Mouse (Mus musculus) midbrain, embryonic 16.5 days (tissue): ENCODE measurements around the gene Cd5. TPM values are rescaled to one million over a fixed set of nuclear protein-coding genes. Genes with fewer than 3 reads are reported as not detected.

Experiments used
- ATAC-seq: fragments of 200-750 bp; cut with Nextera tagmentation; 2 replicates; pipeline ENCODE4 v1.8.0; 2017; ENCODE audit warnings: moderate TSS enrichment
- H3K27ac ChIP-seq: fragments of 300-500 bp; sonication (generic); 2 replicates; pipeline ENCODE4 v1.5.1; 2014; ENCODE audit warnings: mild to moderate bottlenecking, low read length, mixed read lengths
- H3K27me3 ChIP-seq: fragments of 300-500 bp; sonication (generic); 2 replicates; pipeline ENCODE4 v1.6.1; 2014; ENCODE audit warnings: low read depth, low read length, mixed read lengths; ENCODE audit not compliant: control insufficient read depth, insufficient read depth
- H3K36me3 ChIP-seq: fragments of 300-500 bp; sonication (generic); 2 replicates; pipeline ENCODE4 v1.6.1; 2014; ENCODE audit warnings: mild to moderate bottlenecking, low read length, moderate library complexity, mixed read lengths; ENCODE audit not compliant: control insufficient read depth, insufficient read depth
- H3K4me1 ChIP-seq: fragments of 300-500 bp; sonication (generic); 2 replicates; pipeline ENCODE4 v1.6.1; 2014; ENCODE audit warnings: mild to moderate bottlenecking, low read length, mixed read lengths; ENCODE audit not compliant: control insufficient read depth, insufficient read depth
- H3K4me2 ChIP-seq: fragments of 300-500 bp; sonication (generic); 2 replicates; pipeline ENCODE4 v1.6.1; 2014; ENCODE audit warnings: mild to moderate bottlenecking, low read length, mixed read lengths
- H3K4me3 ChIP-seq: fragments of 300-500 bp; sonication (generic); 2 replicates; pipeline ENCODE4 v1.5.1; 2014; ENCODE audit warnings: low read depth, mild to moderate bottlenecking, low read length, moderate library complexity, mixed read lengths
- H3K9ac ChIP-seq: fragments of 300-500 bp; sonication (generic); 2 replicates; pipeline ENCODE4 v1.6.1; 2014; ENCODE audit warnings: low read depth, low read length, mixed read lengths
- H3K9me3 ChIP-seq: fragments of 300-500 bp; sonication (generic); replicated peaks from 2 replicates; pipeline ENCODE4 v1.6.1; 2014; ENCODE audit warnings: mild to moderate bottlenecking, low read length, mixed read lengths; ENCODE audit not compliant: control insufficient read depth, poor library complexity, severe bottlenecking
- WGBS: fragments of 180-500 bp; shearing (Covaris S2); extraction: QIAGEN DNeasy Blood & Tissue Kit; methylation state at CpG from one replicate; pipeline ENCODE4 v1.1.7; 2014; 5-methylcytosine and 5-hydroxymethylcytosine counted together
- polyA plus RNA-seq: library from polyadenylated mRNA; unstranded; fragments of >200 nt; fragmentation: Nextera tagmentation; extraction: Ambion mirVana; gene quantifications from 2 replicates; pipeline ENCODE4 v1.2.1, GENCODE M21; 2015

The Cd5 gene
- polyA plus RNA-seq, 1 experiment from 2014 or later, result 0.48 TPM

DNA sequence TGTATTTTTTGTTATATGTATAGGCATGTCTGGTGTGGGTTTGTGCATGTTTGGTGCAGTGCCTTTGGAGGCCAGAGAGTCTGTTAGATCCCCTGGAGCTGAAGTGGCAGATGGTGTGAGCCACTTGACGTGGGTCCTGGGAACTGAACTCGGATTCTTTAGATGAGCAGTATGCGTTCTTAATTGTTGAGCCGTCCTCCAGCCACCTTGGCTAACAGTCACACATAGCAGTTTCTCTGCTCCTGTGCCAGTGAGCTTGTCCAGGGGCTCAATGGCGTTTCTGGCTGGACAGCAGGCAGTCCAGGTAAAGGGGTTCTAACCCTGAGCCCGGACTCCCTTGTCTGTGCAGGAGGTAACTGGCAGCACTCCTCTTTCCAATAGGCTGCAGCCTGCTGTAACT is 29.9 kb downstream of the Cd5 start:
- WGBS, result 63% methylated on average over 6 of the region's 6 CpGs
- no peak overlapping the region for H3K9ac ChIP-seq
- ATAC-seq, result no peak
- H3K27me3 ChIP-seq, result no peaks in the 10 kb centered on the region
- H3K9me3 ChIP-seq, result no peaks in the 10 kb centered on the region
- no peak overlapping the region for H3K4me3 ChIP-seq
- H3K4me1 ChIP-seq, result peaks cover 10% of the 10 kb centered on the region; the same call in 1 of the 2 replicates
- H3K27ac ChIP-seq, result peak overlapping the region; percentile 86
- peaks cover 25% of the 10 kb centered on the region for H3K36me3 ChIP-seq
- H3K4me2 ChIP-seq, result no peak overlapping the region

- WGBS, result 97% methylated on average over 1 of the region's 1 CpGs
- Histone ChIP-seq H3K36me3 (peaks cover 16% of the 10 kb centered on the region), H3K27me3 (no peaks in the 10 kb centered on the region), H3K4me1 (peaks cover 10% of the 10 kb centered on the region; the same call in 1 of the 2 replicates), H3K9me3 (no peaks in the 10 kb centered on the region), H3K27ac (no peak overlapping the region), H3K4me3 (no peak overlapping the region), H3K9ac (no peak overlapping the region), H3K4me2 (no peak overlapping the region)
- ATAC-seq, result no peak
Measured at GRCm38 (mm10) chr19:10707881-10708280, 30.9 kb downstream of the Cd5 start.

GRCm38 (mm10) chr19:10707087-10707875 is 31.5 kb downstream of the Cd5 start:
- H3K27ac ChIP-seq, result no peak overlapping the region
- peaks cover 10% of the 10 kb centered on the region for H3K36me3 ChIP-seq
- no peaks in the 10 kb centered on the region for H3K27me3 ChIP-seq
- WGBS, result 81% methylated on average over 13 of the region's 13 CpGs
- no peak overlapping the region for H3K4me2 ChIP-seq
- H3K4me3 ChIP-seq, result no peak overlapping the region
- ATAC-seq, result no peak
- peaks cover 10% of the 10 kb centered on the region; the same call in 1 of the 2 replicates for H3K4me1 ChIP-seq
- no peaks in the 10 kb centered on the region for H3K9me3 ChIP-seq
- H3K9ac ChIP-seq, result no peak overlapping the region

DNA sequence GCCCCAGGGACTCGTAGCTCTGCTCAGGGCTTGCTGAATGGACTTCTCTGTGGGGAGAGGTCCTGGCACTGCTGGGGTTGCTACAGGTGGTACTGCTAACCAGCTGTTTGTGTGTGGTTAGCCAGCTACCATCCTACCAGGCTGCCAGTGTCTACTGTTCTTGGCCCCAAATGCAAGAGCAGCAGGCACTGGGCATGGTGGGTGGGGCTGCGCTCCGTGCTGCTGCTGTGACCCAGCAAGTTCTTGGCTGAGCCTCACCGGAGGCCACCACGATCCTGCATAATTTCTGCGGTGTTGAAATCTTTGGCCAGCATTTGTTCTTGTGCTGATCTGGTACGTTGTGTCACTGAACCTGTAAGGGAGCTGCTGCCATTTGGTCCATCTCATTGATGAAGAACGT is 35.3 kb downstream of the Cd5 start:
- Histone ChIP-seq H3K36me3 (peaks cover 2% of the 10 kb centered on the region; the same call in 1 of the 2 replicates), H3K9me3 (no peaks in the 10 kb centered on the region), H3K27ac (no peak overlapping the region), H3K27me3 (no peaks in the 10 kb centered on the region), H3K4me1 (peaks cover 28% of the 10 kb centered on the region), H3K4me2 (no peak overlapping the region), H3K9ac (no peak overlapping the region), H3K4me3 (no peak overlapping the region)
- WGBS, result 88% methylated on average over 8 of the region's 8 CpGs
- no peak for ATAC-seq

DNA sequence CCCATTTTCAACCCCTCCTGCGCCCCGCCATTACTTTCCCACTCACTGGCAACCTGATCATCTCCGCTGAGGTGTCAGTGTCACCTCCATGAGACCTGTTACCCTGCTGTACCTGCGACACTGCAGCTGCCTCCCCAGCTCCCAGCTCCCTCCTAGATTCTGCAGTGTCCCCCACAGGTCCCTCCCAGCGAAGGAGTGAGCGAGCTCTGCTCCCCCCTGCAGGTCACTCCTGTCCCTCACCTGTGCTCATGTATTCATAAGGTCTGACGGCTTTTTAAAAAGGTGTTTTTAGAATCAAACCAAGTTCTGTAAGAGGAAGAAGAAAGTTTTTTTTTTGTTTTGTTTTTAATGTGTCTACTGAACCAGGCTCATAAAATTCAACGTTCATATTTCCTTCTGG is 36.7 kb downstream of the Cd5 start:
- Histone ChIP-seq H3K4me2 (no peak overlapping the region), H3K36me3 (no peaks in the 10 kb centered on the region), H3K27ac (no peak overlapping the region), H3K4me3 (no peak overlapping the region), H3K9ac (no peak overlapping the region), H3K27me3 (no peaks in the 10 kb centered on the region), H3K9me3 (no peaks in the 10 kb centered on the region), H3K4me1 (peaks cover 39% of the 10 kb centered on the region)
- ATAC-seq, result no peak
- WGBS, result 86% methylated on average over 8 of the region's 8 CpGs

GRCm38 (mm10) chr19:10701013-10701726 is 37.6 kb downstream of the Cd5 start:
- Histone ChIP-seq H3K9me3 (no peaks in the 10 kb centered on the region), H3K4me1 (peaks cover 48% of the 10 kb centered on the region), H3K4me2 (no peak overlapping the region), H3K4me3 (no peak overlapping the region), H3K27ac (no peak overlapping the region), H3K27me3 (no peaks in the 10 kb centered on the region), H3K9ac (no peak overlapping the region), H3K36me3 (no peaks in the 10 kb centered on the region)
- 31% methylated on average over 6 of the region's 6 CpGs for WGBS
- ATAC-seq, result no peak

DNA sequence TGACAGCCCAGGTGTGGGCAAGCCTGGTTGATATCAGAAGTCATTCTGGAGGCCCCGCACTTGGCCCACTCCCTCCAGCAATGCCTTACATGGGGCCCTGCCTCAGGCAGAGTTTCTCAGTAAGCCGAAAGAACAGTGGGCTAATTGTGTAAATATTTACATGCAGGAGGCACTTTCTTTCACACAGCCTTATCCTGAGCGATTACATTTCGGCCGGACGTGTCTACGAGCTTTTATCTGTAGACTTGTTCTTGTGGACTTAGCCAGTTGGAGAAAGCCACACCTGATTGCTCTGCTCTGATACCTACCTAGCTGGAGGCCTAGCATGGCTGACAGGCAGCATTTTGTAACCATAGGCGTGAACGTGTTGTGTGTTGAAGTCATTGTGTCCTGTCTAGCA is 39.0 kb downstream of the Cd5 start:
- H3K27ac ChIP-seq, result peak overlapping the region; percentile 17; the same call in 1 of the 2 replicates
- WGBS, result 56% methylated on average over 9 of the region's 9 CpGs
- ATAC-seq, result no peak; the same call in 1 of the 2 replicates
- H3K36me3 ChIP-seq, result no peaks in the 10 kb centered on the region
- no peaks in the 10 kb centered on the region for H3K9me3 ChIP-seq
- H3K4me2 ChIP-seq, result no peak overlapping the region
- H3K4me3 ChIP-seq, result no peak overlapping the region
- peaks cover 57% of the 10 kb centered on the region for H3K4me1 ChIP-seq
- H3K9ac ChIP-seq, result no peak overlapping the region
- H3K27me3 ChIP-seq, result no peaks in the 10 kb centered on the region

DNA sequence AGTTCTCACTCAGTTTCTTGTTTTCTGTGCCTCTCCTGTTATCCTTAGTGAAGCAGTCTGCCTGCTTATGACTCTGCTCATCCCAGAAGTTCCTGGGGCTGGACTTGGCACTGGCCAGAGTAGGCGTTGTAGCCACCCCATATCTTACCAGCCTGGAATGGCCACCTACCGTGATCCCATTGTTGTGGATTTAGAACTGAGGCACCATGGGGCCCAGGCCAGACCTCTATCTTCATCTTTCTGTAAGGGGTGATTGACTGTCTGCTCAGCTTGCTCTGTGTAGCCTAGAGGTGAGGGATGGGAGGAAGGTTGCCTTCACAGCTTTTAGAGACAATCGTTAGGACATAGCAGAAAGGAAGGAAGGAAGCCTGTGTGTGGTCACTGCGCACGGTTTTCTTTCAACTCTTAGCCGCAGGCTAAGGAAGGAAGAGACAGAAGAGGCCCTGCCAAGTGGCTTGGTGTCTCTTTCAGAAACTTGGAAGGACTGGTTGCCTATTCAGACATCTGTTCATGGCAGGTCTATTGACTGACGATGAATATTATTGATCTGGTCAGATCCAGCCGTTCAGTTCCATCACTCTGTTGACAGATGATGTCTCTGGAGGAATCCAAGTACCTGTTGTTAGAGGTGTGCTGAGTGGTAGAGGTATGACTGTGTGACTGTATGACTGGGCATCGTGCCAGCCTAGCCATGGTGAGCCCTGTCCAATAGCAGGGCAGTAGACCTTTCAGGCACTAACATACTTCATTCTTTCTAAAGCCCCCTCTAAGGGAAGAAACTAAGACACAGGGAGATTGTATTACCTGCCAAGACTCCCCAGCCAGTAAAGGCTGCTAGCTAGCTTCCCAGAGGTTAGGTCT is 40.4 kb downstream of the Cd5 start:
- peak overlapping the region; percentile 50 for H3K27ac ChIP-seq
- H3K4me2 ChIP-seq, result no peak overlapping the region
- H3K9ac ChIP-seq, result no peak overlapping the region
- no peaks in the 10 kb centered on the region for H3K36me3 ChIP-seq
- no peak overlapping the region for H3K4me3 ChIP-seq
- H3K9me3 ChIP-seq, result no peaks in the 10 kb centered on the region
- no peak for ATAC-seq
- WGBS, result 68% methylated on average over 9 of the region's 9 CpGs
- H3K4me1 ChIP-seq, result peaks cover 57% of the 10 kb centered on the region
- H3K27me3 ChIP-seq, result no peaks in the 10 kb centered on the region
